Mouse (Mus musculus) stomach, embryonic 15.5 days (tissue): ENCODE data around the gene Olfr1168. TPM values are rescaled to one million over a fixed set of nuclear protein-coding genes. Genes with fewer than 3 reads are reported as not detected.
"Not testable (repeated sequence)": the region's sequence is repeated elsewhere in the genome, so short reads cannot be mapped to it uniquely, and the experiment has no call there.

Source experiments
- ATAC-seq: fragments of 200-750 bp; cut with Nextera tagmentation; 2 replicates; pipeline ENCODE4 v1.8.0; 2017; ENCODE audit warnings: low read depth, moderate number of reproducible peaks, moderate TSS enrichment; ENCODE audit not compliant: insufficient read depth, low FRiP score
- H3K27ac ChIP-seq: fragments of 300-500 bp; sonication (generic); 2 replicates; pipeline ENCODE4 v1.5.1; 2015; ENCODE audit warnings: mild to moderate bottlenecking, inconsistent platforms
- H3K27me3 ChIP-seq: fragments of 300-500 bp; sonication (generic); replicated peaks from 2 replicates; pipeline ENCODE4 v1.6.1; 2015; ENCODE audit warnings: inconsistent platforms
- H3K36me3 ChIP-seq: fragments of 300-500 bp; sonication (generic); 2 replicates; pipeline ENCODE4 v1.6.1; 2015; ENCODE audit warnings: inconsistent platforms
- H3K4me1 ChIP-seq: fragments of 300-500 bp; sonication (generic); 2 replicates; pipeline ENCODE4 v1.6.1; 2015; ENCODE audit warnings: inconsistent platforms
- H3K4me2 ChIP-seq: fragments of 300-500 bp; sonication (generic); 2 replicates; pipeline ENCODE4 v1.6.1; 2015; ENCODE audit warnings: mild to moderate bottlenecking, inconsistent platforms
- H3K4me3 ChIP-seq: fragments of 300-500 bp; sonication (generic); replicated peaks from 2 replicates; pipeline ENCODE4 v1.5.1; 2015; ENCODE audit warnings: inconsistent platforms
- H3K9ac ChIP-seq: fragments of 300-500 bp; sonication (generic); 2 replicates; pipeline ENCODE4 v1.6.1; 2015; ENCODE audit warnings: inconsistent platforms
- H3K9me3 ChIP-seq: fragments of 300-500 bp; sonication (generic); 2 replicates; pipeline ENCODE4 v1.6.1; 2016; ENCODE audit warnings: inconsistent platforms
- WGBS: fragments of 180-500 bp; shearing (Covaris S2); methylation state at CpG from one replicate; pipeline ENCODE4 v1.1.7; 2015; 5-methylcytosine and 5-hydroxymethylcytosine counted together
- polyA plus RNA-seq: library from polyadenylated mRNA; unstranded; fragments of >200 nt; fragmentation: Nextera tagmentation; extraction: Ambion mirVana; gene quantifications from 2 replicates; pipeline ENCODE4 v1.2.1, GENCODE M21; 2015

The Olfr1168 gene
- not detected in 2 replicates for polyA plus RNA-seq

DNA sequence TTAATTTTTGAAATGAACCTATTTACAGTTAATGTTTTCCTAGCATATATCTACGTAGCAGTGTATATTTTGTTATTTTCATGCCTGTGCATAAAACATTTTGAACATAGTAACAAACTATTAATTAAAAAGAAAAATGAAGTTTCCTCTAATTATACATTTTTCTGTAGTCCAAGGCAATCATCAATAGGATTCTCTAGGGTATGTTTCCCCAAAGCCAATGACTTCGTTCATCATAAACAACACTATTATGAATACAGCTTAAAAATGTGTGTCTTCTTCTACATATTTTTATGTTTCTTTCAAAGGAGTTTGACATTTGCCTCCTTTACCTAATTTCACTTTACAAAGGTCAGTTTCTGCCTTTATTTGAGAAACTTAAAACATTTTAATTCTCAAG lies at the start of gene Olfr1168:
Olfr1168 (plus strand) TSS at position 301 of the 400 bp plus-strand sequence.
- H3K4me2 ChIP-seq = no peak within 1 kb of the TSS
- H3K9me3 ChIP-seq = no peaks in the 10 kb centered on the region
- H3K4me3 ChIP-seq = no peak within 1 kb of the TSS
- H3K36me3 ChIP-seq = no peaks in the 10 kb centered on the region
- no peak within 1 kb of the TSS for H3K27ac ChIP-seq
- 80% methylated on average over 2 of the region's 2 CpGs for WGBS
- H3K4me1 ChIP-seq = no peaks in the 10 kb centered on the region
- H3K27me3 ChIP-seq = no peaks in the 10 kb centered on the region
- H3K9ac ChIP-seq = no peak within 1 kb of the TSS
- ATAC-seq = no peak

DNA sequence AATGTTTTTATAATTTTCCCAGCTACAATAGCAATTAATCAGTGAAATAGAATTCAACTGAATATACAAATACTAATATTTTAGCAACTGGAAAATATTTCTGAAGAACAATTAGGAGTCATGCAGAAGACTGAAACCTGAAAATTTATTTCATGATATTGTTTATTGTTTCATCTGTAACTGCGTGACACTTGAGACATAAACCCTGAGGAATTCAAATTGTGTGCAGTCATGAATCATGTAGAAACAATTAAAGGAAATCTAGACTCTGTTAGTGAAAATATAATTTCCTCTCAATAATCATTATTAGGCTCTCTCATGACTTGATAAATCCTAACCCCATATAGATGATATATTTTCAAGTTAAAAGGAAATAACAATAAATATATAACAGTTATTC lies 26.6 kb upstream of the Olfr1168 start, which contains the start of gene Olfr1167:
Olfr1167 (minus strand) TSS at position 101 of the 400 bp plus-strand sequence.
- not testable (repeated sequence) for H3K4me2 ChIP-seq, H3K9me3 ChIP-seq, H3K4me1 ChIP-seq, H3K9ac ChIP-seq, ATAC-seq, H3K4me3 ChIP-seq, H3K27ac ChIP-seq, H3K36me3 ChIP-seq, H3K27me3 ChIP-seq
- WGBS = 70% methylated on average over 1 of the region's 1 CpGs

DNA sequence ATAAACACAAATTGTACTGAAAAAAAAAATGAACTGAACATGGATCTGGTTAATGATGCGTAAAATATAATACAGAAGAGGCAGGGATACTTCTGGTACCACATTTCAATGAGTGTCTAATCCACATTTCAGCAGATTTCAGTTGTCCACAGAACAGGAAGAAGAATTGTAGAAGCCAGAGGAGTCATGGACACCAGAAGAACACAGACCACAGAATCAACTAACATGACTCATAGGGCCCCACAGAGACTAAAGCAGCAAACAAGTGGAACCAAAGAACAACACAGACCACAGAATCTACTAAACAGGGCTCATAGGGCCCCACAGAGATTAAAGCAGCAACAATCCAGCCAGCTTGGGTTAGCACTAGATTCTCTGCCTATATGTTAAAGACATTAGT lies 39.1 kb downstream of the Olfr1168 start:
- Histone ChIP-seq H3K27ac (no peak overlapping the region), H3K36me3 (no peaks in the 10 kb centered on the region), H3K9me3 (no peaks in the 10 kb centered on the region), H3K27me3 (no peaks in the 10 kb centered on the region), H3K4me2 (no peak overlapping the region), H3K4me1 (no peaks in the 10 kb centered on the region), H3K9ac (no peak overlapping the region), H3K4me3 (no peak overlapping the region)
- no peak for ATAC-seq
- 84% methylated on average over 1 of the region's 1 CpGs for WGBS

DNA sequence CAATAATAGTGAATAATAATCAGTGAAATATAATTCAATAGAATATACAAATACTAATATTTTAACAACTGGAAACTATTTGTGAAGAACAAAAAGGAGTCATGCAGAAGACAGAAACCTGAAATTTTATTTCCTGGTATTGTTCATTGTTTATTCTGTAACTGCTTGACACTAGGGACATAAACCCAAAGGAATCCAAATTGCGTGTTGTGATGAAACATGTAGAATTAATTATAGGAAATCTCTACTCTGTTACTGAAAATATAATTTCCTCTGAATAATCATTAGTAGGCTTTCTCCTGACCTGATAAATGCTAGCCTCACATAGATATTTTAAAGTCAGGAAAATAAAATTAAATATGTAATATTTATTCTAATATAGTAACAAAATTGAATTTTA lies 46.6 kb downstream of the Olfr1168 start, which contains the start of gene Olfr1170:
Olfr1170 (minus strand) TSS at position 101 of the 400 bp plus-strand sequence.
- no peak within 1 kb of the TSS for H3K27ac ChIP-seq
- H3K4me1 ChIP-seq = no peaks in the 10 kb centered on the region
- H3K27me3 ChIP-seq = no peaks in the 10 kb centered on the region
- no peak within 1 kb of the TSS for H3K4me2 ChIP-seq
- H3K9ac ChIP-seq = no peak within 1 kb of the TSS
- WGBS = 83% methylated on average over 1 of the region's 1 CpGs
- H3K4me3 ChIP-seq = no peak within 1 kb of the TSS
- no peaks in the 10 kb centered on the region for H3K36me3 ChIP-seq
- no peak for ATAC-seq
- no peaks in the 10 kb centered on the region for H3K9me3 ChIP-seq

Other genes with a start within 250 kb of the Olfr1168 start
- gene Olfr1155, start 236.7 kb upstream of the Olfr1168 start, polyA plus RNA-seq = not detected in 2 replicates
- not detected in 2 replicates for gene Olfr1156, start 228.8 kb upstream of the Olfr1168 start, polyA plus RNA-seq
- not detected in 2 replicates for gene Olfr1157, start 213.6 kb upstream of the Olfr1168 start, polyA plus RNA-seq
- not detected in 2 replicates for gene Olfr74, start 207.2 kb upstream of the Olfr1168 start, polyA plus RNA-seq
- not detected in 2 replicates for gene Olfr1158, start 191.8 kb upstream of the Olfr1168 start, polyA plus RNA-seq
- not detected in 2 replicates for gene Olfr1160, start 173.6 kb upstream of the Olfr1168 start, polyA plus RNA-seq
- gene Olfr1161, start 159.1 kb upstream of the Olfr1168 start, polyA plus RNA-seq = not detected in 2 replicates
- gene Olfr73, start 144.2 kb upstream of the Olfr1168 start, polyA plus RNA-seq = not detected in 2 replicates
- gene Olfr1162, start 130.8 kb upstream of the Olfr1168 start, polyA plus RNA-seq = not detected in 2 replicates
- gene Olfr1163, start 110.0 kb upstream of the Olfr1168 start, polyA plus RNA-seq = not detected in 2 replicates
- gene Olfr1164, start 87.9 kb upstream of the Olfr1168 start, polyA plus RNA-seq = not detected in 2 replicates
- gene Olfr1166, start 53.6 kb upstream of the Olfr1168 start, polyA plus RNA-seq = not detected in 2 replicates
- not detected in 2 replicates for gene Olfr1167, start 26.7 kb upstream of the Olfr1168 start, polyA plus RNA-seq
- not detected in 2 replicates for gene Olfr1170, start 46.5 kb downstream of the Olfr1168 start, polyA plus RNA-seq
- not detected in 2 replicates for gene Olfr1173, start 98.0 kb downstream of the Olfr1168 start, polyA plus RNA-seq
- not detected in 2 replicates for gene Olfr1174-ps, start 133.3 kb downstream of the Olfr1168 start, polyA plus RNA-seq
- not detected in 2 replicates for gene Olfr1175-ps, start 145.3 kb downstream of the Olfr1168 start, polyA plus RNA-seq
- gene Olfr1176, start 154.8 kb downstream of the Olfr1168 start, polyA plus RNA-seq = not detected in 2 replicates
- gene Olfr1177-ps, start 164.6 kb downstream of the Olfr1168 start, polyA plus RNA-seq = not detected in 2 replicates
- not detected in 2 replicates for gene Olfr1178, start 205.2 kb downstream of the Olfr1168 start, polyA plus RNA-seq
- not detected in 2 replicates for gene Olfr1179, start 224.6 kb downstream of the Olfr1168 start, polyA plus RNA-seq
- gene Olfr1180, start 237.3 kb downstream of the Olfr1168 start, polyA plus RNA-seq = not detected in 2 replicates
- gene Olfr1181, start 244.3 kb downstream of the Olfr1168 start, polyA plus RNA-seq = not detected in 2 replicates